Mouse (Mus musculus) heart, embryonic 14.5 days (tissue): ENCODE results near the gene Gm21973. TPM values are rescaled to one million over a fixed set of nuclear protein-coding genes. Genes with fewer than 3 reads are reported as not detected.

Experiments used
- ATAC-seq: fragments of 200-750 bp; cut with Nextera tagmentation; 2 replicates; pipeline ENCODE4 v1.8.0; 2017; ENCODE audit warnings: low read depth, moderate TSS enrichment; ENCODE audit not compliant: insufficient number of reproducible peaks, insufficient read depth, low FRiP score
- H3K27ac ChIP-seq, 2 experiments: fragments of 200-500 bp in 1 of 2; fragments of 300-500 bp in 1 of 2; sonication (generic) in 1 of 2; replicated peaks in 1 of 2; 2 replicates each; pipeline ENCODE4 v1.5.1; 2012 to 2014; ENCODE audit warnings: low read depth in 2 of 2, low read length in 2 of 2, control low read depth in 1 of 2, mild to moderate bottlenecking in 1 of 2, mixed read lengths in 1 of 2; ENCODE audit not compliant: control insufficient read depth in 1 of 2, insufficient read depth in 1 of 2
- H3K27me3 ChIP-seq: fragments of 300-500 bp; sonication (generic); 2 replicates; pipeline ENCODE4 v1.6.1; 2014; ENCODE audit warnings: mild to moderate bottlenecking, low read length, control low read depth; ENCODE audit not compliant: control insufficient read depth, insufficient read depth
- H3K36me3 ChIP-seq: fragments of 300-500 bp; sonication (generic); 2 replicates; pipeline ENCODE4 v1.6.1; 2014; ENCODE audit warnings: mild to moderate bottlenecking, control low read depth, low read length, mixed read lengths; ENCODE audit not compliant: control insufficient read depth, insufficient read depth
- H3K4me1 ChIP-seq, 2 experiments: fragments of 200-500 bp in 1 of 2; fragments of 300-500 bp in 1 of 2; sonication (generic) in 1 of 2; 2 replicates each; pipeline ENCODE4 v1.6.1; 2012 to 2014; ENCODE audit warnings: low read length in 2 of 2, control low read depth in 1 of 2, mixed read lengths in 1 of 2; ENCODE audit not compliant: control insufficient read depth in 2 of 2, insufficient read depth in 2 of 2
- H3K4me2 ChIP-seq: fragments of 300-500 bp; sonication (generic); 2 replicates; pipeline ENCODE4 v1.6.1; 2014; ENCODE audit warnings: mild to moderate bottlenecking, low read length
- H3K4me3 ChIP-seq, 2 experiments: fragments of 200-500 bp in 1 of 2; fragments of 300-500 bp in 1 of 2; sonication (generic) in 1 of 2; 2 replicates each; pipeline ENCODE4 v1.5.1; 2012 to 2014; ENCODE audit warnings: low read length in 2 of 2, mild to moderate bottlenecking in 2 of 2, control low read depth in 1 of 2, low read depth in 1 of 2, moderate library complexity in 1 of 2; ENCODE audit not compliant: control insufficient read depth in 1 of 2, insufficient read depth in 1 of 2
- H3K9ac ChIP-seq: fragments of 300-500 bp; sonication (generic); 2 replicates; pipeline ENCODE4 v1.6.1; 2014; ENCODE audit warnings: mild to moderate bottlenecking, low read length
- H3K9me3 ChIP-seq: fragments of 300-500 bp; sonication (generic); 2 replicates; pipeline ENCODE4 v1.6.1; 2016; ENCODE audit warnings: low read length, control low read depth; ENCODE audit not compliant: control insufficient read depth
- WGBS: fragments of 180-500 bp; shearing (Covaris S2); extraction: QIAGEN DNeasy Blood & Tissue Kit; methylation state at CpG from one replicate; pipeline ENCODE4 v1.1.7; 2014; 5-methylcytosine and 5-hydroxymethylcytosine counted together
- polyA plus RNA-seq: library from polyadenylated mRNA; unstranded; fragments of >200 nt; fragmentation: Nextera tagmentation; extraction: Ambion mirVana; gene quantifications from 2 replicates; pipeline ENCODE4 v1.2.1, GENCODE M21; 2014

Gm21973 gene
- polyA plus RNA-seq, 1 experiment from 2014 or later = not detected

DNA sequence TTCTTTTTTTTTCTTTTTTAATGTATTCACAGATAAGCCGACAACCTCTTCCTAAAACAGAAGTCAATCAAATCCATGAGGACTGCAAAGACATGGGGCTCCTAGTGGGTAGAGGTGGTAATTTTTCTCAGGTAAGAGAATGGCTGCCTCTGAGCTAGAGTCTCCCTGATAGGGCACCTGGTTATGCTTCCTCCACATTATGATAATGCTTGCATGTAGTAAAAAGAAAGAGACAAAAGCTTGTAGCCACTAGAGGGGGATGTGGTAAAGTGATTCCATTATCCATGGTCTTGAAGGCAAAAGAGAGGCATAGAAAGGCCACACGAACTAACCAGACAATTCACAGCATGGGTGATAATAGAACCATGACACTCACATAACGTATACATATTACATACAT, 75.2 kb downstream of the Gm21973 start:
- H3K27ac ChIP-seq = no peak overlapping the region
- H3K4me2 ChIP-seq = no peak overlapping the region
- no peak overlapping the region for H3K4me3 ChIP-seq
- ATAC-seq = no peak
- 0 out of 2 replicates have a peak, but pooled peaks cover 2% of the 10 kb centered on the region for H3K9me3 ChIP-seq
- no peaks in the 10 kb centered on the region for H3K36me3 ChIP-seq
- H3K4me1 ChIP-seq = no peaks in the 10 kb centered on the region
- H3K9ac ChIP-seq = no peak overlapping the region
- WGBS = 63% methylated on average over 3 of the region's 3 CpGs
- no peaks in the 10 kb centered on the region for H3K27me3 ChIP-seq

DNA sequence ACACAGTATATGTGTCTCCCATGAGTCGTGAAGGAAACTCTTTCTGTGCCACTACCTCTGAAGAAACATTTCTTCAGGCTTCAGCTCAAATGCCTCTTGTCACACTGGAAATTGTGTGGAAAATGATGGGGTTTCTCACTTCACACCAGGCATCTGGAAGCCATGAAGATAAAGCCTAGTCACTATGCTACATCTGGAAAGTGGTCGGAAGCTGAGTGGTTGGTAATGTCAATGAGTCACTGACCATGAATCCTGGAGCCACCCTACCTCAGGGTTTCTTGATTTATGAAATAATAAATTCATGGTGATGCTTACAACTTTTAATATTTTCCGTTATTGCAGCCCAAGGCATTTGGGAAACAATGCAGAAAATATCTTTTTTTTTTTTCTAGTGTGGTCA, 84.7 kb downstream of the Gm21973 start:
- Histone ChIP-seq H3K4me3 (no peak overlapping the region), H3K27me3 (no peaks in the 10 kb centered on the region), H3K4me2 (no peak overlapping the region), H3K4me1 (no peaks in the 10 kb centered on the region), H3K36me3 (no peaks in the 10 kb centered on the region), H3K9me3 (no peaks in the 10 kb centered on the region), H3K27ac (no peak overlapping the region), H3K9ac (no peak overlapping the region)
- WGBS = 78% methylated on average over 3 of the region's 3 CpGs
- no peak for ATAC-seq

- Histone ChIP-seq H3K4me3 (no peak overlapping the region), H3K36me3 (no peaks in the 10 kb centered on the region), H3K9ac (no peak overlapping the region), H3K4me1 (no peaks in the 10 kb centered on the region), H3K4me2 (no peak overlapping the region), H3K27ac (no peak overlapping the region), H3K9me3 (no peaks in the 10 kb centered on the region), H3K27me3 (no peaks in the 10 kb centered on the region)
- no peak for ATAC-seq
- WGBS = 71% methylated on average over 2 of the region's 2 CpGs
These were observed 85.7 kb downstream of the Gm21973 start for GRCm38 (mm10) chr15:10410881-10411280.

DNA sequence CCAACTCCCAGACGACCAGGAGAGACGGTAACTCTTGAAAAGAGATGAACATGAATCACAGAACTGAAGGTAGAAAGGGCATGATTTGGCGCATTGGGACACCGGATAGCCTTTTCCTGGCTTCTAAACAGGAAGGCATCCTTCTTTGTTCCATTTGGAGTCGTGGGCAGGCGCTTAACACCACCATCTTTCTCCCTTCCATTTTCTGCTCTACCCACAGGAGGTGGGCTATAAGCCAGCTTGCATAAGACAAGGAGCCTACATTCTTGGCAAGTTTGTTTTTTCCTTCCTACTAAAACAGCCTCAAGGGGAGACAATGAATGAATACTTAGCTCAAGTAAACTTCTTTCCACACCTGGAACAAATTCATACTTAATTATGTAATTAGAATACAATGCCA, 88.5 kb downstream of the Gm21973 start:
- Histone ChIP-seq H3K4me2 (no peak overlapping the region), H3K27ac (no peak overlapping the region), H3K9ac (no peak overlapping the region), H3K36me3 (no peaks in the 10 kb centered on the region), H3K9me3 (no peaks in the 10 kb centered on the region), H3K4me3 (no peak overlapping the region), H3K27me3 (no peaks in the 10 kb centered on the region), H3K4me1 (no peaks in the 10 kb centered on the region)
- WGBS = 77% methylated on average over 6 of the region's 6 CpGs
- ATAC-seq = no peak

- no peaks in the 10 kb centered on the region for H3K36me3 ChIP-seq
- no peak for ATAC-seq
- no peaks in the 10 kb centered on the region for H3K27me3 ChIP-seq
- H3K4me2 ChIP-seq = no peak overlapping the region
- no peak overlapping the region for H3K27ac ChIP-seq
- H3K9ac ChIP-seq = no peak overlapping the region
- H3K9me3 ChIP-seq = no peaks in the 10 kb centered on the region
- no peak overlapping the region for H3K4me3 ChIP-seq
- WGBS = 21% methylated on average over 7 of the region's 7 CpGs
- H3K4me1 ChIP-seq = no peaks in the 10 kb centered on the region
These were observed 96.1 kb downstream of the Gm21973 start for GRCm38 (mm10) chr15:10421138-10421784.

DNA sequence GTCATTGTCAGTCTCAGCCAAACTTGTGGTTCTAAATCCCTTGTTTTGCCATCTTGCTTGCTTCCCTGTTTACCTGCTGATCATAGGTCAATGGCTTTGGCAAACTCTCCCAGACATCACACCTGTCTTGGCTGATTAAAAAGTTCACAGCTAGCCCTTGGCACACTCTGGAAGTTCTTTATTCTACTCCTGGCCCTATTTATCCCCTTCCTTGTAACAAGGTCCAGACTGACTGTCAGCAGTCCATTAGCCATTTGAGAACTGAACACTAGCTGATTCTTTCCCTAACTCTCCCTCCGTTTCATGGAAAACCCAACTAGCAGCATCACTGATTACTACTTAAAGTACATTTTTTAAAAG, 96.6 kb downstream of the Gm21973 start:
- Histone ChIP-seq H3K36me3 (no peaks in the 10 kb centered on the region), H3K4me2 (no peak overlapping the region), H3K9ac (no peak overlapping the region), H3K27ac (no peak overlapping the region), H3K4me1 (no peaks in the 10 kb centered on the region), H3K9me3 (no peaks in the 10 kb centered on the region), H3K27me3 (no peaks in the 10 kb centered on the region), H3K4me3 (no peak overlapping the region)
- no peak for ATAC-seq
- 69% methylated on average over 1 of the region's 1 CpGs for WGBS

Other genes with a start within 250 kb of the Gm21973 start
- gene Prlr, start 148.1 kb upstream of the Gm21973 start, polyA plus RNA-seq = 2.2 and 2.7 TPM in 2 replicates
- not detected in 2 replicates for gene Agxt2, start 33.2 kb downstream of the Gm21973 start, polyA plus RNA-seq
- 12.9 and 13.0 TPM in 2 replicates for gene Dnajc21, start 145.1 kb downstream of the Gm21973 start, polyA plus RNA-seq
- 55.9 and 58.8 TPM in 2 replicates for gene Brix1, start 160.6 kb downstream of the Gm21973 start, polyA plus RNA-seq
- gene Rad1, start 160.6 kb downstream of the Gm21973 start, polyA plus RNA-seq = 12.6 and 16.9 TPM in 2 replicates
- gene Ttc23l, start 233.3 kb downstream of the Gm21973 start, polyA plus RNA-seq = not detected in 2 replicates